Mouse (Mus musculus) lung, embryonic 15.5 days (tissue): ENCODE data around the gene Gabbr1. TPM values are rescaled to one million over a fixed set of nuclear protein-coding genes. Genes with fewer than 3 reads are reported as not detected.

Experiments
- ATAC-seq: fragments of 200-750 bp; cut with Nextera tagmentation; 2 replicates; pipeline ENCODE4 v1.8.0; 2017; ENCODE audit warnings: moderate number of reproducible peaks, borderline replicate concordance; ENCODE audit not compliant: low FRiP score, low TSS enrichment; ENCODE audit errors: extremely low read depth
- H3K27ac ChIP-seq: fragments of 300-500 bp; sonication (generic); 2 replicates; pipeline ENCODE4 v1.5.1; 2015; ENCODE audit warnings: moderate library complexity, mild to moderate bottlenecking, inconsistent platforms
- H3K27me3 ChIP-seq: fragments of 300-500 bp; sonication (generic); 2 replicates; pipeline ENCODE4 v1.6.1; 2015; ENCODE audit warnings: inconsistent platforms
- H3K36me3 ChIP-seq: fragments of 300-500 bp; sonication (generic); 2 replicates; pipeline ENCODE4 v1.6.1; 2015; ENCODE audit warnings: inconsistent platforms
- H3K4me1 ChIP-seq: fragments of 300-500 bp; sonication (generic); 2 replicates; pipeline ENCODE4 v1.6.1; 2015; ENCODE audit warnings: inconsistent platforms
- H3K4me2 ChIP-seq: fragments of 300-500 bp; sonication (generic); 2 replicates; pipeline ENCODE4 v1.6.1; 2015; ENCODE audit warnings: inconsistent platforms, mild to moderate bottlenecking, moderate library complexity
- H3K4me3 ChIP-seq: fragments of 300-500 bp; sonication (generic); 2 replicates; pipeline ENCODE4 v1.5.1; 2015; ENCODE audit warnings: mild to moderate bottlenecking, inconsistent platforms
- H3K9ac ChIP-seq: fragments of 300-500 bp; sonication (generic); 2 replicates; pipeline ENCODE4 v1.6.1; 2015; ENCODE audit warnings: inconsistent platforms
- H3K9me3 ChIP-seq: fragments of 300-500 bp; sonication (generic); 2 replicates; pipeline ENCODE4 v1.6.1; 2016; ENCODE audit warnings: inconsistent platforms
- WGBS: fragments of 180-500 bp; shearing (Covaris S2); methylation state at CpG from one replicate; pipeline ENCODE4 v1.1.7; 2015; 5-methylcytosine and 5-hydroxymethylcytosine counted together
- polyA plus RNA-seq: library from polyadenylated mRNA; unstranded; fragments of >200 nt; fragmentation: Nextera tagmentation; extraction: Ambion mirVana; gene quantifications from 2 replicates; pipeline ENCODE4 v1.2.1, GENCODE M21; 2015

Gene Gabbr1
- polyA plus RNA-seq, 1 experiment from 2014 or later = 9.4 TPM

DNA sequence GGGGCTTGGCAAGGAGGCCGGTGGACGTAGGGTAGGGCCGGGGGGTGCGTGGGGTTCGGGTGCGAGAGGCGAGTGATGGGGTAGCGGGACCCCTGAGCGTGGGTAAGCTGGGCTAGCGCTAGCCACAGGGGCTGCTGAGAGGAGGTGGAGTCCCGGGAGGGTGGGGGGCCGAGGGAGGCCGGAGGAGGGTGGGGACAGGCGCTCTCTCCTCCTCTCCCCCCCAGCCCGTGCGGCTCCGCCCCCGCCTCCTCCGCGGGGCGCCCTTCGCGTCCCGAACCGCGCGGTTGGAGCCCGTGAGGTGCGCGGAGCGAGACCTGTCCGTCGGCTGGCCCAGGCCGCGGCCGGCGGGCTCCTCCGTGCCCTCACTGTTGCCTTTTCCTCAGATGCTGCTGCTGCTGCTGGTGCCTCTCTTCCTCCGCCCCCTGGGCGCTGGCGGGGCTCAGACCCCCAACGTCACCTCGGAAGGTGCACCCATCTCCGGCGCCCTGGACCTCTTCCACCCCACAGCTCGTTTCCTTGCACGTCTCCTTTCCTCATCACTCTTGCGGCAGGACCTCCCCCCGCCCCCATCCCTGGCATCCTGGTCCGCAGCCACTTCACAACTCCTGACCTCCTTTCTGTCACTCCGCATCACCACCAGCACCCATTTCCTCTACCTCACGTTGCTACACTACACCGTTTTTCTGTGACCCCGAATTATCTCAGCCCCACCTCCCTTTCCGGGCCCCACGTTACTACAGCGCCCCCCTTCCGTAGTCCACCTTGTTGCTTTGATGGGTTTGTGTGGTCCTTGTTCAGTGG lies 746 bp downstream of the Gabbr1 start:
- H3K4me1 ChIP-seq = peaks cover 46% of the 10 kb centered on the region
- H3K4me3 ChIP-seq = peak overlapping the region; percentile 91
- H3K9ac ChIP-seq = peak overlapping the region; percentile 90
- H3K4me2 ChIP-seq = peak overlapping the region; percentile 96
- H3K27me3 ChIP-seq = peaks cover 9% of the 10 kb centered on the region; the same call in 1 of the 2 replicates
- peak; percentile 75 for ATAC-seq
- no peaks in the 10 kb centered on the region for H3K36me3 ChIP-seq
- peak overlapping the region; percentile 85 for H3K27ac ChIP-seq
- H3K9me3 ChIP-seq = no peaks in the 10 kb centered on the region
- WGBS = under 1% methylated on average over 42 of the region's 58 CpGs

GRCm38 (mm10) chr17:37047332-37047976 lies 1.7 kb downstream of the Gabbr1 start:
- Histone ChIP-seq H3K9me3 (no peaks in the 10 kb centered on the region), H3K9ac (no peak overlapping the region; the same call in 1 of the 2 replicates), H3K27ac (no peak overlapping the region), H3K4me2 (peak overlapping the region; percentile 96), H3K36me3 (no peaks in the 10 kb centered on the region), H3K4me1 (peaks cover 46% of the 10 kb centered on the region), H3K27me3 (peaks cover 9% of the 10 kb centered on the region; the same call in 1 of the 2 replicates), H3K4me3 (peak overlapping the region; percentile 91)
- 25% methylated on average over 19 of the region's 19 CpGs for WGBS
- ATAC-seq = no peak

DNA sequence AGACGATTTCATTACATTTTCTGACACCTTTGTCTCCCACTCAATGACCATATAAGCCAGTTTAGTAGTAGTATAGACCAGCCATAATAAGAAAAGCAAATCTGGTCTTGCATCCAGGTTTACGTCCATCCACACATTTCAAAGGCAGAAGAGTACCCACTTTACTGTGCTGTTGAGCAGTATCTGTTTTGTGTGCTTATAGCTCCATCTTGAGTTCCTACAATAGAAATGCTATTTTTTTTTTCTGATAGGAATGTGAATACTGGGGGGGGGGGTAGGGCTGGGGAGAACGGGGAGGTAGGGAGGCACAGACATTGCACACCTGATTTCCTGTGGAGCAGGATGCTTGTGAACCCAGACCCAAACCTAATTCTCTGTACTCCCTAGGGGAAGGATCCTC lies 2.2 kb downstream of the Gabbr1 start:
- Histone ChIP-seq H3K4me1 (peaks cover 46% of the 10 kb centered on the region), H3K4me2 (no peak overlapping the region), H3K4me3 (no peak overlapping the region), H3K27ac (no peak overlapping the region), H3K27me3 (peaks cover 9% of the 10 kb centered on the region; the same call in 1 of the 2 replicates), H3K9me3 (no peaks in the 10 kb centered on the region), H3K9ac (no peak overlapping the region), H3K36me3 (no peaks in the 10 kb centered on the region)
- ATAC-seq = no peak
- 24% methylated on average over 3 of the region's 3 CpGs for WGBS

- Histone ChIP-seq H3K4me2 (no peak overlapping the region), H3K4me3 (no peak overlapping the region), H3K9me3 (no peaks in the 10 kb centered on the region), H3K9ac (no peak overlapping the region), H3K36me3 (no peaks in the 10 kb centered on the region), H3K27me3 (peaks cover 9% of the 10 kb centered on the region; the same call in 1 of the 2 replicates), H3K27ac (no peak overlapping the region), H3K4me1 (peaks cover 46% of the 10 kb centered on the region)
- no peak for ATAC-seq
- 69% methylated on average over 7 of the region's 7 CpGs for WGBS
Observed at GRCm38 (mm10) chr17:37048383-37048782, 2.6 kb downstream of the Gabbr1 start.

GRCm38 (mm10) chr17:37049570-37050310 lies 4.0 kb downstream of the Gabbr1 start:
- no peak for ATAC-seq
- Histone ChIP-seq H3K27me3 (peaks cover 9% of the 10 kb centered on the region; the same call in 1 of the 2 replicates), H3K4me3 (peak overlapping the region; percentile 55), H3K4me2 (peak overlapping the region; percentile 83), H3K4me1 (peaks cover 46% of the 10 kb centered on the region), H3K9me3 (no peaks in the 10 kb centered on the region), H3K9ac (peak overlapping the region; percentile 52; the same call in 1 of the 2 replicates), H3K36me3 (peaks cover 6% of the 10 kb centered on the region), H3K27ac (no peak overlapping the region)
- 9% methylated on average over 39 of the region's 39 CpGs for WGBS

DNA sequence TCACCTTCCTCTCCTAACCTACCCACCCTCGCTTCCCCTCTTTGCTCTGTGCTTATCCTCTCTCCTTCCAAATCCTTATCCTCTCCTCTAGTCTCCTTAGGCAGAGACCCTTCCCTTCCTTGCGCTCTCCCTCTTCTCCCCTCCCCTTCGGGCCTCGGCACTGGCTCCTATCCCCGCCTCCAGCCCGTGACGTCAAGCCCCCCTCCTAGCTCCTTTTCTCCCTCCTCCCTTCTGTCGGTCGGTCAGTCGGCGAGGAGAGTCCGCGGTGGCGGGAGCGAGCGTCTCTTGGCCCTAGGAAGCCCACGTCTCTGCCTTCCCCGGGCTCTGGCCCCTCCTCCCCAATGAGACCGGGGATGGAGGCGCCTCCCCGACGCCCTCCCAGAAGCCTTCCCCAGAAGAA lies 4.6 kb downstream of the Gabbr1 start:
- peak; percentile 48; the same call in 1 of the 2 replicates for ATAC-seq
- H3K27ac ChIP-seq = no peak overlapping the region
- WGBS = under 1% methylated on average over 21 of the region's 22 CpGs

GRCm38 (mm10) chr17:37050876-37051275 lies 5.1 kb downstream of the Gabbr1 start:
- Histone ChIP-seq H3K27ac (no peak overlapping the region), H3K4me1 (peaks cover 37% of the 10 kb centered on the region), H3K9ac (peak overlapping the region; percentile 52), H3K9me3 (no peaks in the 10 kb centered on the region), H3K4me3 (peak overlapping the region; percentile 55), H3K4me2 (peak overlapping the region; percentile 83), H3K36me3 (peaks cover 17% of the 10 kb centered on the region), H3K27me3 (peaks cover 9% of the 10 kb centered on the region; the same call in 1 of the 2 replicates)
- WGBS = 7% methylated on average over 23 of the region's 27 CpGs
- ATAC-seq = peak; percentile 5; the same call in 1 of the 2 replicates

More for the DNA sequence above, 4.6 kb downstream of the Gabbr1 start:
- peaks cover 9% of the 10 kb centered on the region; the same call in 1 of the 2 replicates for H3K27me3 ChIP-seq
- H3K9ac ChIP-seq = peak overlapping the region; percentile 52
- H3K4me2 ChIP-seq = peak overlapping the region; percentile 83
- H3K4me3 ChIP-seq = peak overlapping the region; percentile 55
- peaks cover 12% of the 10 kb centered on the region for H3K36me3 ChIP-seq
- H3K4me1 ChIP-seq = peaks cover 39% of the 10 kb centered on the region
- no peaks in the 10 kb centered on the region for H3K9me3 ChIP-seq

DNA sequence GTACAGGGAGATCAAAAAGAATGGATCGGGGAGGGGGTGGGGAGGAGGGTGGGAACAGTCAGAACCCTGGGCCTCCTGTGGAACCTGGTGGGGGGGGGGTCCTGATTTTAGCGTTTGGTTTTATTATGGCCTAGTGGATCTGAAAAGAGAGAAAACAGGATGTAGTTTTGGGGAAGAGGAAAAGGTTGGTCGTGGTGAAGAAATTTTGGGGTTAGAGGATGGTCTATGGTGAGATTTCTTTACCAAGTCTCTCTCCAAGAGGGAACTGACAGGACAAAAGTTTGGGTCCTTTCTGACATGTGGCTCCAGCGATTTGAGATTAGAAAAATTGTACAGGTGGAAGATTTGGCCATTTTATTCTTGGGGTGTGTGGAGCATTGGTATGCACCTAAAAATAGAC lies 6.0 kb downstream of the Gabbr1 start:
- Histone ChIP-seq H3K4me2 (peak overlapping the region; percentile 83), H3K9ac (no peak overlapping the region), H3K4me1 (peaks cover 36% of the 10 kb centered on the region), H3K9me3 (no peaks in the 10 kb centered on the region), H3K27ac (no peak overlapping the region), H3K27me3 (peaks cover 9% of the 10 kb centered on the region; the same call in 1 of the 2 replicates), H3K4me3 (no peak overlapping the region), H3K36me3 (peaks cover 26% of the 10 kb centered on the region)
- 52% methylated on average over 4 of the region's 4 CpGs for WGBS
- no peak for ATAC-seq

DNA sequence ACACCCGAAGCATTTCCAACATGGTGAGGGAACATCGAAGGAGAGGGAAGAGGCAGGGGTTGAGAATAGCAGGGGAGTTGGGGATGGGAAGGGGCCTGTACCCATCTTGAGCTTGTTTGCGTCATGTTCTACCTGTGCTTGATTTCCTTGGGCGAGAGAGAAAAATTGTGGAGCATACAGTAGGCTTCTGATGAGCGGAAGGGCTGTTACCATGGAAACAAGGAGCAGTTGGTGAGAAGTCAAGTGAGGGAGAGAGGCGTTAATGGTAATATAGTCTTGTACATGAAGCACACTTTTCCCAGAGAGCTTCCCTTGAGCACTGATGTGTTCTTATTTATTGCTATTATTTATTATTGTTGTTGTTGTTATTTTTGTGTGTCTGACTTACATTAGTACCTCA lies 11.2 kb downstream of the Gabbr1 start:
- ATAC-seq = no peak
- Histone ChIP-seq H3K27ac (no peak overlapping the region), H3K4me3 (no peak overlapping the region), H3K9ac (no peak overlapping the region), H3K4me1 (no peaks in the 10 kb centered on the region), H3K9me3 (no peaks in the 10 kb centered on the region), H3K36me3 (peaks cover 53% of the 10 kb centered on the region), H3K4me2 (no peak overlapping the region), H3K27me3 (no peaks in the 10 kb centered on the region)
- WGBS = 81% methylated on average over 6 of the region's 6 CpGs

- Histone ChIP-seq H3K36me3 (peaks cover 70% of the 10 kb centered on the region), H3K4me3 (no peak overlapping the region), H3K9me3 (no peaks in the 10 kb centered on the region), H3K4me2 (no peak overlapping the region), H3K27ac (no peak overlapping the region), H3K9ac (no peak overlapping the region), H3K4me1 (no peaks in the 10 kb centered on the region), H3K27me3 (no peaks in the 10 kb centered on the region)
- no peak for ATAC-seq
- 81% methylated on average over 3 of the region's 3 CpGs for WGBS
Observed at GRCm38 (mm10) chr17:37061435-37061834, 15.7 kb downstream of the Gabbr1 start.

GRCm38 (mm10) chr17:37062101-37062641 lies 16.4 kb downstream of the Gabbr1 start:
- Histone ChIP-seq H3K4me2 (no peak overlapping the region), H3K4me1 (no peaks in the 10 kb centered on the region), H3K4me3 (no peak overlapping the region), H3K9ac (no peak overlapping the region), H3K36me3 (peaks cover 71% of the 10 kb centered on the region), H3K27ac (no peak overlapping the region), H3K27me3 (no peaks in the 10 kb centered on the region), H3K9me3 (no peaks in the 10 kb centered on the region)
- no peak for ATAC-seq
- WGBS = 82% methylated on average over 10 of the region's 10 CpGs
